Mouse (Mus musculus): Measurements from ENCODE around the gene Apoa4. TPM values are rescaled to one million over a fixed set of nuclear protein-coding genes. Genes with fewer than 3 reads are reported as not detected.

Gene Apoa4
- total RNA-seq (2021), result under 1 TPM in 1 of 2 experiments, not detected in 1; 0.17 TPM
- long read RNA-seq, experiment 1, result 0 reads
- long read RNA-seq, experiment 2, result 0 reads

DNA sequence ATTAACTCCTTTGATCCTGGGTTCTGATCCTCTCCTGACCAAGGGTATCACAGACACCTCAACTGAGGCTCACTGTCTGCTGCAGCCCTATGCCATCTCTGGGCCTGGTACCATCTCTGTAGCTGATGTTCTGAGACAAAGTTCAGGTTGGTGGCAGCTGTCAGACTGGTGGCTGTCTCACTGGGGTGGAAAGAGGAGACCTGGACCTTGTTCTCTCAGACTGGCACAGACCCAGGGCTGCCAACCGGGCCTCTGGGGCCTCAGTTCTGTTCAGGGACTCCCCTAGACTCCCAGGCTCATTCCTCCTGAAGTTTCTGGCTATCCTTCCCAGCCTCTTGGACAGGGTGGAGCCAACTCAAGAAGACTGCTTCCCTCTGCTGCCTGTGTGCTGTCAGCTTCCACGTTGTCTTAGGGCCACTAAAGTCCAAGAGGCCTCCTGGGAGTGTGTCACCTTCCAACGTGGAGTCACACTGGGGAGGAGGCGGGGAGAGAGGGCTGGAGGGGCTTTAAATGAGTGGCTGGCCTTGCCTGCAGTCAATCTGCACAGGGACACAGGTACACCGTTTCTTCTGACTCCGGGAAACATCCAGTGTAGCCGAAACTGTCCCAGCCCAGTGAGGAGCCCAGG is at the start of gene Apoa4:
Gene Apoa4, plus strand, starts transcription at position 171 of the 628 bp plus-strand sequence.
- no peak for DNase-seq (ENCODE audit: low spot score in 2 of 2)

DNA sequence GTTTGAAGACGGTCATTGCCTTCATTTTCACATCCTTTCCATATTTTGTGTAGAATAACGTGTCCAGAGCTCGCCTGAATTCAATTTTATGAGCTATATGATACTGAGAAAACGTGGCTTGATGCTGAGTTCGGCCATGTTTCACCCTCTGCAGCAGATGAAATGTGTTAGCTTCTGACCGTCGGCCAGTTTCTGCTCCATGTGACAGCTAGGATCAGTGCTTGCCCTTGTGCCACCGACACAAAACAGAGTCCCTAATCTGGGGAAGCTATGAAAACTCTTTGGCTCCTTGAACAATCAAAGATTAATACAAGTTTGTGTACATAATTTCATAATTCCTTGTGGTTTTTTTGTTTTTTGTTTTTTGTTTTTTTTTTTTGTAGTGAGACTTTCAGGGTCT is 49.3 kb upstream of the Apoa4 start:
- no peak for DNase-seq (ENCODE audit: low spot score in 2 of 2)

DNA sequence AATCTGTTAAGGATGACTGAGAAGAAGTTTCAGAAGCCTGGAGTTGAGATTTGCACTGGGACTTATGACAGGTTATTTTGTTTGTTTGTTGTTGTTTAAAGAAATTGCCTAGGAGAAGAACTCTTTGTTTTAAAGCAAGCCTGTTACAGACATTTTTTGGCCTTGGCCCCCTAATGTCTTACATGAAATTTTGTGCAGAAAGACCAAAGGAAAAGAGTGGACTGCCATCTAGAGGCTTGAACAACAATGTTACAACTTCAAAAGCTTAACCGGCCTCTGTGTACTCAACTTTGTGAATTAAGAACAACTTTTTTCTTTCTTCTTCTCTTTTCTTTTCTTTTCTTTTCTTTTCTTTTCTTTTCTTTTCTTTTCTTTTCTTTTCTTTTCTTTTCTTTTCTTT is 48.9 kb upstream of the Apoa4 start:
- DNase-seq (ENCODE audit: low spot score in 2 of 2), result no peak

DNA sequence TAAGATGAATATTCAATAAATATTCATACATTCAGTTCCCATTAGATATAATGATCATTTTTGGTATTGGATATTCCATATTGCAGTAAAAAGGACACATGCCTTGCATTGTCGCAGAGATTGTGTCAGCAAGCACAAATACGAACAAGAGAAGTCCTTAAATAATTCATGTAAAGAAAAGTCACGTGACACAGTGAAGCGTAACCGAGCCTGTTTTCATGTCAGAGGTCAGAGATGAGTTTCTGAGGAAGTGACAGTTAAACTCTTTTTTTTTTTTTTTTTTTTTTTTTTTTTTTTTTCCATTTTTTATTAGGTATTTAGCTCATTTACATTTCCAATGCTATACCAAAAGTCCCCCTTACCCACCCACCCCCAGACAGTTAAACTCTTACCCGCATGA is 47.9 kb upstream of the Apoa4 start:
- no peak for DNase-seq (ENCODE audit: low spot score in 2 of 2)

DNA sequence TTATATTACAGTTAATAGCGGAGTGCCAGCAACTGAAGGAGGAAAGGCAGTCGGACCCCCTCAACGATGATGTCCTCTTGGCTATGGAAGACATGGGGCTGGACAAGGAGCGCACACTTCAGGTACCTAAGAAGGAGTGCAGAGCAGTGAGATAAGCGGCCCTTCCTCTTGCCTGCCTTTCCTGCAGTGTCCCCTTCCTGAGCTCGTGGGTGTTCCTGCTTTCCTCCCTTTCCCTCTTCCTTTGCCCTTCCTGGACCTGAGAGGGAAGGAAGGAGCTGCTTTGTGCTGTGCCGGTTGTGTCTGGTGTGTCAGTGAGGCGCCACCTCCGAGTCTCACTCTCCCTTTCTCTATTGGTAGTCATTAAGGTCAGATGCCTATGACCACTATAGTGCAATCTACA is 45.7 kb upstream of the Apoa4 start:
- DNase-seq (ENCODE audit: low spot score in 2 of 2), result no peak

DNA sequence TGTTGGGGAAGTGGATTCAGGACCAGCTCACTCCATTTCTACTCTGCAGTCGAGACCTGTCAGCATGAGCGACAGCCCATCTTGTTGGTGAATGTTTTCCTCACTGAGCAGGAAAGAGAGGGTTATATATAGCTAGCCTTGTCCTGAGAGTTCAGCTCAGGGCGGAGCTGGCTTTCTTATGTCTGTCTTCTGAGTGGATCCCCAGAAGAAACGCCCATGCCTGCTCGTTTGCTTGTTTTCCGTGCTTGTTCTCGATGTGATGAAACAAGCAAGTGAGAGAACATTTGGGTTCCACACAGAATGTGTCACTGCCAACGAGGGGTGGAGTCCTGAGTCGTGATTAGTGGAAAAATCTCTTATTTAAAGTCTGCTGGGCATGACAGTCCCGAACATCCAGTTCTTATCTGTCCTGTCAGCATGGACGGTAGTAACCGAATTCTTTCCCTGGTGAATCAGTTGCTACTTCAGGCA is 43.8 kb upstream of the Apoa4 start:
- peak in 1 of 2 experiments; percentile 29 for DNase-seq (ENCODE audit: low spot score in 2 of 2)

DNA sequence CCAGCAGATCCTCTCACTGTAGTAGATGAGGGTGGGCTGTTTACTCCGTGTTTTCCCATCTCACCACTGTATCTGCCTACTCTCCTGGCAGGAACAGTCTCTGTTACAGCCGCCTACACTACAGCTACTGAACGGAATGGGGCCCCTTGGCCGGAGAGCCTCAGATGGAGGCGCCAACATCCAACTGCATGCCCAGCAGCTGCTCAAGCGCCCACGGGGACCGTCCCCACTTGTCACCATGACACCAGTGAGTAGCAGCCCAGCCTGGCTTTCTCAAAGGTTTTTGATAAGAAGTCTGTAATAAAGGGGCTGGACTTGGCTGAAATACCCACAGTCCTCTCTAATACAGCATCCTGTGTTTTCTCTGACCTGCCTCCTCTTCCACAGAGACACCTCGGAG is 42.0 kb upstream of the Apoa4 start:
- no peak for DNase-seq (ENCODE audit: low spot score in 2 of 2)

DNA sequence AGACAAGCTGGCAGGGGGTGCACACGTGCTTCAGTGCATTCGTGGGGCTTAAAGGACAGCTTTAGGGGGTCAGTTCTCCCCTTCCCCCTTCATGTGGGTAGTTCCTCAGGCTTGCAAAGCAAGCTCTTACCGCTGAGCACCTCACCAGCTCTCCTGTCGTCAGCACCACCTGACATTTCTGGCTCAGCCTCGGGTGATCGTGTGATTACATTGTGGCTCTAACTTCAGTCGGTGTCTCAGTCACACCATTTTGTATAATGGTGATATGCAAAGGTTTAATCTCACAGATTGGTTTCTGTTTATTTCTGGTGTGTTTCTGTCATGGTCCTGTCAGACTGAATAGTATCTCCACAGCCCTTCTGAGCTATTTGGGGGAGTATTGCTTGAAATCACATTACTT is 41.6 kb upstream of the Apoa4 start:
- DNase-seq (ENCODE audit: low spot score in 2 of 2), result no peak

DNA sequence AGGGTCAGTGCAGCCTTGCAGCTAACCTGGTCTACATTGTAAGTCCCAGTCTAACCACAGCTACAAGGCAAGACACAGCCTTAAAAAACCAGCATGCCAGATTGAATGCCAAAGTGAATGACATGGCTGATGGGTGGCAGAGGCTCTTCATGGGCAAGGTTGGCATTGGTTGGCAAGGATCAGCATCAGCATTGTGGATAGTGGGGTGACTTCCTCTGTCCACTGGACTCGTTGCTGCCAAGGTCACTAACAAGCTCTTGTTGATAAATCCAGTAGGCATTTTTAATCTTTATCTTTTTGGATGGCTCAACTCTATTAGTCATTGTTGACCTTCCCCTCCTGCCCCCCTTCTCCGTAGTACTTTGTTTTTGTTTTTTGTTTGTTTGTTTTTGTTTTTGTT is 40.9 kb upstream of the Apoa4 start:
- peak in 1 of 2 experiments; percentile 31 for DNase-seq (ENCODE audit: low spot score in 2 of 2)

DNA sequence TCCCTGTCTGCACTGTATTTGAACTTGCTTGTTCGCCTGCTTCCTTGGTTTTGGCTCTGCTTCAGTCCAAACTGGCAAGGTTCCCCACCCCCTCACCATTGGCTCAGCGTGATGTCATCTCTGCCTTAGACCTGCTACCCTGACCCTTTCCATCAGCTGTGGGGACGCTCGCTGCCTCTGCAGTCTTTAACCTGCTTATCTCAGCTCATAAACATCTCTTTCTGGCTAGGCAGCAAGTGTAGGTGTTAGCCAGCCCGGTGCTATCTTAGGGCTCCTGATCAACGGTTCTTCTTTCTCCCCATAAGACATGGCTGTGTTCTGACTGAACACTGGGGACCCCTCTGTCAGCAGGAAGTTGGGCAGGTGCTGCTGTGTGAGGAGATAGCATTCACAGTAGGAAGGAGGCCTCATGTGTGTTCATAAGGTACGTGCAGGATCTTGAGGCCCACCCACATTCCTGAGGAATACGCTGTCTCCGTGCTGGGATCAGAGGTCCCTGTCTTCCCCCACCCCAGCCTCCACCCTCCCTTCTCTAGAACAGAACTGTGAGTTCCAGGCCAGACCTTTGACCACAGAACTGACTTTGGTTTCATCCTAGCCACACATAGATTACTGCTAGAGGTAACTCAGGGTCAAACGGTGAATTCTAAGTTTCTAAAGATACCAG is 33.5 kb upstream of the Apoa4 start:
- no peak for DNase-seq (ENCODE audit: low spot score in 2 of 2)

DNA sequence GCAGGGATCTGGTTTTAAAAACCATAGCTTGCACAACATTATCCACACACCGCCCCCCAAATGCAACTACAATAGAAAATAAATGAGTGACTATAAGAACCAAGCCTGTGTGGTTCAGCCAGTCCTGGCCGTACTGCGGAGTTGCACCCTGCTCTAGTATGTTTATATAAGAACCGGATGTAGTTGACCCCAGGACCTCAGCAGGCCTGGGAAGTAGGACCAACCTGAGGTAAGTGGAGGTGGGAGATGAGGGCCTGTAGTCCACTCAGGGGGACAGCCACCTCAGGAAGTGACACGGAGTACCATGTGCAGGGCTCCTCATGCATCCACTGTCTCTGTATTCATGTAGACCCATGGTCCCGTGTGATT is 33.0 kb upstream of the Apoa4 start:
- no peak for DNase-seq (ENCODE audit: low spot score in 2 of 2)

DNA sequence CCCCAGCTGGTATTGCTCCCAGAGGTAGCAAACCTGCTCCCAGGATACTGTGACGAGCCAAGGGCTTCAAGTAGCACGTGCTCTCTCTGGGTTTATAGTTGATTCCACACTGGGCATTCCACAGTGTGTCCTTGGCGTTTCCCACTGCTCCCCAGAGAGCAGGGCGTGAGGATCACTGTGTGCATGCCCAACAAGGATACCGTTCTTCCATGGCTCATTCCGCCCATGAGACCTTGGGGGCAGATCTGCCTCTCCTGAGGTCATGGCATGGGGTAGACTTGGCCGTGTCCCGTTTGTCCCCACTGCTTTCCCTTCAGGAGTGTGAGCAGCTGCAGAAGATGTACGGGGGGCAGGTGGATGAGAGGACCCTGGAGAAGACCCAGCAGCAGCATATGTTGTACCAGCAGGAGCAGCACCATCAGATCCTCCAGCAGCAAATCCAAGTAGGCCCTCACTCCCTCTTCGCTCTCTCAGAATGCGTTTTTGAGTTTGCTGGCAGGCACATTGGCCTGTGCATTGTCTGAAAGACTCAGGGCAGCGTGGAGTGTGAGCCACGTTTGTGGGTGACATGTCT is 32.0 kb upstream of the Apoa4 start:
- no peak for DNase-seq (ENCODE audit: low spot score in 2 of 2)

DNA sequence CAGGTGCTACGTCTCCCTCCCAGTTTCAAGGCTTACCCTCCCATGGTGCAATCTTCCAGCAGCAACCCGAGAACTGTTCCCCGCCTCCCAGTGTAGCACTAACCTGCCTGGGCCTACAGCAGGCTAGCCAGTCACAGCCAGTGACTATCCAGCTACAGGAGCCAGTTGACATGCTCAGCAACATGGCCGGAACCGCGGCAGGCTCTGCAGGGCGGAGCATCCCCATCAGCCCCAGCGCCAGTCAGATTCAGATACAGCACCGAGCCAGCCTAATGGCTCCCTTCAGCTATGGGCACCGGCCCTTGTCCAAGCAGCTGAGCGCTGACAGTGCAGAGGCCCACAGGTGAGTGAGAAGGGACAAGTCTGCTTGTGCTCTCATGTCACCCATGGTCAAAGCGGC is 30.0 kb upstream of the Apoa4 start:
- DNase-seq (ENCODE audit: low spot score in 2 of 2), result no peak

DNA sequence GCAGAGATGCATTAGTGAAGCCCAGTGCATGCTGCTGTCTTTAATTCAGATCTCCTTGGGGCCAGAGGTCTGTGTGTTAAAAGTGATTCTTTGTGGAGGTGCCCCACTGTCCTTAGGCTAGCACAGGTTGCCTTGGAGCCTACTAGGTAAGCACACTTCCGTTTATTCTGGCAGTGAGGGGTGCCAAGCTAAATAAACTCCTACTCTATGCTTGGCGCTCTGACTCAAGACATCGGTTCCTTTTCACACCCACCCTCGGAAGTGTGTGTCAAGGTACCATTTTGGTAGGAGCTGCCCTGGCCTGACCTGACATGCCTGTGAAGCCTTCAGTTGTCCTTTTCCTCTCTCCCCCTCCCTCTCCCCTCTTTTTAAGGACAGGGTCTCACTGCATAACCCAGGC is 26.2 kb upstream of the Apoa4 start:
- no peak for DNase-seq (ENCODE audit: low spot score in 2 of 2)

DNA sequence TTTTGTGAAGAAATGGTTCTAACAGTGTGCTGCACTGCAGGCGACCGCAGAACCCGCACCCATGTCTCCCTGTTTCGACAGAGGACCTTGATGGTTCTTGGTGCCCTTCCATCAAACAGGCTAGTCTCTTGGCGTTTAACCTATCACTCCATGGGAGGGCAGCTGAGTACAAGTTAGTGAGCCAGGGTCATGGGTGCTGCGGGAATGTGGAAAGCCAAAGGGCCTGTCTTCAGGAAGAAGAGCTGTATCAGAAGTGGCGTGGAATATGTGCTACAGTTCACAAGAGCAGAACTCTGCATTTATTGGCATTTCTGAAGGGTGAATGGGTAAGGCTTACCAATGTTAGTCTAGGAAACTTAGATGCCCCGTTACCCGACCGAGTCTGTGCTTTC is 25.6 kb upstream of the Apoa4 start:
- DNase-seq (ENCODE audit: low spot score in 2 of 2), result no peak

DNA sequence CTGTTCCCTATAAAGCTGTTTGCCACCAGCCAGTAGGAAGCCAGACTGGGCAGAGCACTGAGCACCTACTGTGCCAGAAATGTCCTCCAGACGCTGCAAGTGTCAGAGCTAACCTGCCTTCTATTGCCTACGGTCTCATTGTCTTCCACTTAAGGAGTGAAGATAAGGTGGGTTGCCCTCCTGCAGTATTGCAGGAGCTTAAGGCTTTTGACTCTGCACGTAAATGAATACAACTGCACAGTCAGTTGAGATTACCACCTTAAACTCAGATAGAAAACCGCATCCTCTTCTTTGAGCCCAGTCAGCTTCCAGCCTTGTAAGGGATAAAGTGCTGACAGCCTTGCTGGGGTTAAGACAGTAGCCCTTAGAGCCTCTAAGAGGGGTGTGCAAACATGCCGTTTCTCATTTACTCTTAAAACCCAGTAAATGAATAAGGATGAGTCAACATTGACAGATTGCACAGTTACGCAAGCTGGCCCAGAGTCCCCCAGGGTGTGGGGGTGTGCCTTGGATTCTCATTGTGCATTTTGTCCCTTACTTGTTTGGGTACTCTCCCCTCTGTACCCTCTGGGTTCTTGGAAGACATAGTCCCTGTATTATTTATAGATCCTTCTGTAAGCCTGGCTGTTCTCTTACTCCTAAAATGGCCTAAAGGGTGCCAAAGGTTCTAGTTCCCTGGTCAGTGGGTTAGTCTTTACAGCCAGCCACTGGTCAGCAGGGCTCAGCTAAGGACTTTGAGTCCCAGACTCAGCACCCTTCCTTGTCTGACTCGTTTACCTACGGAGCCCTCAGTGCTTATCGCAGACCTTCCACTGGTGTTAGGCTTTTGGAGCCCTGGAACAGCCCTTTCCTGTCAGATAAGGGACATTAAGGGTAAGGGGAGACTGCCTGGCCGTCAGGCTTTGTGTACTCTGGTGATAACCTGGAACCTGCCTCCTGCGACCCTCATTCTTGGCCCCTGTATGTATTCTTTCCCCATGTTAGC is 24.9 kb upstream of the Apoa4 start:
- DNase-seq (ENCODE audit: low spot score in 2 of 2), result peak in 1 of 2 experiments; percentile 25

DNA sequence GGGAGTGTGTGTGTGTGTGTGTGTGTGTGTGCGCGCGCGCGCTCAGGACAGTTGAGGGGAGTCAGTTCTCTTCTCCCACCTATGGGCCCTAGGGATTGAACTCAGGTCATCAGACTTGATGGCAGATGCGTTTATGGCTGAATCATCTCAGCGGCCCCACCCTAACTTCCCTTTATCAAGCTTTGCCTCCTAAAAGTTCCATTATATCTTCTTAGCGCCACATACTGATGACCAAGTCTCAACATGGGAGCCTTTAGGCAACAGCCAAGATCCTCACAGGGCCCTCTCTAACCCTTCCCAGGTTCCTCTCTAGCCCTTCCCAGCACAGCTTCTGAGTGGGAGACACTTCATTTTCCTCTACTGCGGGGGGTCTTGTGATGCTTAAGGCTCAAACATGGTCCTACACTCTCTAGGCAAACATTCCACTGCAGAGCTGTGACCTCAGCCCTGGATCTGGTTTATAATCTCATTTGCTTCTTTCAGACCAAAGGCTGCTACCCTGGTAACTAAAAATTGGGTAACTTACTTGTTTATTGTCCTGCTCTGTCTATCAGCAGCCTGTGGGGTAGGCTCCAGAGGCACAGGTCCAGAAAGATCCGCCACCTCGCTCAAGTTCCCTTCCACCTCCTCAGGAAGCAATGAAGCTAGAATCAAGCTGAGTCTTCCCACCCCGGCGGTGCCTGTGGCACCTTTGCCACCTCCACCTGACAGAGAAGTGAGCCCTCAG is 23.6 kb upstream of the Apoa4 start:
- no peak for DNase-seq (ENCODE audit: low spot score in 2 of 2)

DNA sequence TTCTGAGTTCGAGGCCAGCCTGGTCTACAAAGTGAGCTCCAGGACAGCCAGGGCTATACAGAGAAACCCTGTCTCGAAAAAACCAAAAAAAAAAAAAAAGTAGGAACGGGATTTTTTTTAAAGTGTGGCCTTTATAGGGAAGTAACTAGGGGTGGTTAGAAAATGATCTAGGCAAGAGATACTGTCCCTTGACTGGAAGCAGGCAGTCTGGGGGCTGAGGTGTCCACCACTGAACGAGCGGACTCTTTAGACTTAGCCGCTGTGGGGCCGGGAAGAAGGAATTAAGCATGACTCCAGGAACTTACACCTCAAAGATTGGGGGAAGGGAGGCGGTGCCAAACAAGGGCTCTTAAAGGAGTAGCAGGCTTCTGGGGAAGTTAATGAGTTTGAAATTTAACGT is 22.3 kb upstream of the Apoa4 start:
- no peak for DNase-seq (ENCODE audit: low spot score in 2 of 2)

DNA sequence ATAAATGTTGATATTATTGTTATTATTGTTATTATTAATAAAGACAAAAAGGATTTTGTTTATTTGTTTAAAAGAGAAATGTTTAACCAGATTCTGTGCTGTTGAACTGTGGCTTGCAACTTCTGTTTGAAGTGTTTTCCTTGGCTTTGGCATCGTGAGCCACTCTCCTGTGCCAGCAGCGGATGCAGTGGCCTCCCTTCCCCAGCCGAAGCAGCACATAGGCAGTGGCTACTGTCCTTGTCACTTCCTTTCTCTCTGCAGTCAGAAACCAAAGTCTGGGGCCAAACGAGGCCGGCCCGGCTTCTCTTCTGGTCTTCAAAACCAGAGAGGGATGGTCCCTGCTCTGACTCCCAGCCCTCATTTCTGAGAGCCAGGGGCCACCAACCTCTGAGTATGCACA is 17.4 kb upstream of the Apoa4 start:
- no peak for DNase-seq (ENCODE audit: low spot score in 2 of 2)

DNA sequence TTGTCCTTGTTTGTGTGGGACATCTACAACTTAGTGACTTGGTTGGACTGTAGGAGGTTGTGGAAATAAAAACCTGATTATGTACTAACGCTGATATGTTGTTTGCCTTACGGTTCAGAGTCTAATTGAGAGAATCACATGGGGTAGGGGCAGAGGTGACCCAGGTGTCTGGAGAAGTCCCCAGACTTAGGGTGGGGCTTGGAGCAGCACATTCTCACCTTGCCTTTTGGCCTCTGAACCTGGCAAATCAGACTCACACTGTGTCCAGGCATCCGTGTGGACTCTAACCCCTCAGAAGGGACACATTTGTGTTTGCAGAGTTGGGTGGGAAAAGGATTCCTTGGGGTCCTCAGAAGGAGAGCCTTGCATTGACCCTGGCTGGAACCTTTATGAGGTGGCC is 16.4 kb upstream of the Apoa4 start:
- DNase-seq (ENCODE audit: low spot score in 2 of 2), result no peak

Data from adrenal gland, adult 18-20 months (tissue).